Mouse (Mus musculus) G1E-ER4 (cell line): ENCODE results near the gene Sun1. TPM values are rescaled to one million over a fixed set of nuclear protein-coding genes. Genes with fewer than 3 reads are reported as not detected.

Experiments
- GATA1 ChIP-seq: IDR thresholded peaks from one replicate; pipeline ENCODE4 v1.8.0; 2012; ENCODE audit warnings: low read length, inconsistent platforms
- polyA plus RNA-seq: library from polyadenylated mRNA; stranded (reverse); fragments of >175 nt; gene quantifications from 2 replicates; pipeline ENCODE4 v1.2.3, GENCODE M21; 2012

Sun1 gene
- polyA plus RNA-seq, 1 experiment: 14.2 TPM

DNA sequence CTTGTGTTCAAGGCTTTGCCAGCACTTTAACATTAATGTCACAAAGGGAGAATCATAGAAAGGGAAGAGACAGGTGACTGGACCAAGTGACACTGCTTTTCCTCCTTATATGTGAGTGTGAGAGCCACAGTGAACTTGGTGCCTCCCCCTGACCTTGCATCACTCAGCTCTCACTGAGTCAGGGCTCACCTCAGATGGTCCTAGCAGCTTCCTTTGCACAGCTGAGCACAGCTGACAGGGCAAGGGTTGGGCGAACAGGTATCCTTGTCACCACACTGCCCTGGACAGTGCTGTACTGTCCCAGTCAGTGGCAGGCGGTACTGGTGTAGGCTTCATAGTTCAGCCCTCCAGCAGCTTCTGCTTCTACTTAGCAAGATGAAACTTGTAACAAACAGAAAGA, 27.2 kb downstream of the Sun1 start:
- TF ChIP-seq GATA1: no peak

DNA sequence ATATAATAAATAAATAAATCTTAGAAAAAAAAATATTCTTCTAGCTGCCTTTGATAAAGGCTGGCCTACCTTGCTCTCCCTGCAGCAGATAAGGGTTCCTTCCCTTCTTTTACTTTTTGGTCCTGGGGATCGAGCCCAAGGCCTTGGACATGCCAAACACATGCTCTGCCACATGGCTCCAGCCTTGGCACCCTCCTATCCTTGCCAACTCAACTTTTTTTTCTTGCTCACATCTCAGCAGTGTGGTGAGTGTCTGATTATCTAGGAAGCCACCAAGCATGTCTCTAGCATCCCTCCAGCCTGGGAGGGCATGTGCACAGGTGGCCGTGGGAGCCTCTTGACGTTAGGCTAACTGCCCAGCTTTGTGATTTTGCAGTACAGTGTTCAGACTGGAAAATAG, 27.9 kb downstream of the Sun1 start:
- no peak for TF ChIP-seq GATA1

DNA sequence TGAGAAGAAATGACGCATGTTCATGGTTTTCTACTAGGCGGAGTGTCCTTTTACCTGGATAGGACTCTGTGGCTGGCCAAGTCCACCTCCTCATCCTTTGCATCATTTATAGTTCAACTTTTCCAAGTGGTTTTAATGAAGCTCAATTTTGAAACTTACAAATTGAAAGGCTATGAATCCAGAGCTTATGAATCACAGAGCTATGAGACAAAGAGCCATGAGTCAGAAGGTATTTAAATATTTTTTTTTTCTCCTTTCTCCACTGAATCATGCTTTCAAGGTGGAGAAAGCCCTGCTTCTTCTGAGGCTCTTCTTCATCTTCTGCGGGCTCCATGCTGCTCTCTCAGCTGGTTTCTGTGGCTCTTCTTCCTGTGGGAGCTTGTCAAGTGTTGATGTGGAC, 29.3 kb downstream of the Sun1 start:
- TF ChIP-seq GATA1: no peak

DNA sequence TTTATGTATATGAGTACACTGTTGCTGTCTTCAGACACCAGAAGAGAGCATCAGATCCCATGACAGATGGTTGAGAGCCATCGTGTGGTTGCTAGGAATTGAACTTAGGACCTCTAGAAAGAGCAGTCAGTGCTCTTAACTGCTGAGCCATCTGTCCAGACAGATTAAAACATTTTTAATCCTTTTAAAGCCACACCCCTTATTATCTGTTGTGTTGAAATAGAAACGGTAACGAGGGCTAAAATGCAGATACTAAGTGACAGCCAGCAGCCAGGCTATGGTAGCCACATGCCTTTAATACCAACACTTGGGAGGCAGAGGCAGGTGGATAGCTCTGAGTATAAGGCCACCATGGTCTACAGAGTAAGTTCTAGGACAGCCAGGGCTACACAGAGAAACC, 31.6 kb downstream of the Sun1 start:
- no peak for TF ChIP-seq GATA1

DNA sequence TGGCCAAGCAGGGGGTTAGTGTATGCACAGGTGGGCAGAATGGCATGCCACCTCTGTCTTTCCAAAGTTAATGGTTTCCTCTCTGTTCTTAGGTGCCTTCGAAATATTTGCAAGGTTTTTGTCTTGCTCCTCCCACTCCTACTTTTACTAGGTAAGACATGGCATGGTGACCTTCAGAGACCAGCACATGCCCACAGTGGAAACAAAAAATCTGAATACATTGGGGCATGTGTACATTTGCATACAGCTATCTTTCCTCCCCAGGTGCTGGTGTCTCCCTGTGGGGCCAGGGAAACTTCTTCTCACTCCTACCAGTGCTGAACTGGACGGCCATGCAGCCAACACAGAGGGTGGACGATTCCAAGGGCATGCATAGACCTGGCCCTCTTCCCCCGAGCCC, 34.0 kb downstream of the Sun1 start:
- TF ChIP-seq GATA1: no peak

DNA sequence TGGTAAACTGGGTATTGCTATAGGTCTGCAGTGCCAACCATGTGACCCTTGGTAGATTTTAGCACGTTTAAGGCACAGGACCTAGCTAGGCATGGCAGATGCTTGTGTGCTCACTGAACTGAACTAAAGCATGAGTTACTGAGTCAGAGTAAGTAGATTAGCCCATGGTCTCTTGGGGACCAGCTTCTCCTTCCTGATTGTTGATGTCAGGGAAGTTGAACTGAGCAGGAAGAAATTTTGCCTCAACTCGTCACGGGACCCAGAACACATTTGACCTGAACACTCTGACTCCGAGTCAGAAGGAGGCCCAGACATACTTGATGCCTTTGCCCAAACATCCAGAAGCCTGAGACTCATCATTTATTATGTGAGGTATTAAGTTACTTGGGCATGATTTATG, 37.0 kb downstream of the Sun1 start:
- no peak for TF ChIP-seq GATA1

- TF ChIP-seq GATA1: no peak
Observed at GRCm38 (mm10) chr5:139241022-139241761, 40.8 kb downstream of the Sun1 start.

DNA sequence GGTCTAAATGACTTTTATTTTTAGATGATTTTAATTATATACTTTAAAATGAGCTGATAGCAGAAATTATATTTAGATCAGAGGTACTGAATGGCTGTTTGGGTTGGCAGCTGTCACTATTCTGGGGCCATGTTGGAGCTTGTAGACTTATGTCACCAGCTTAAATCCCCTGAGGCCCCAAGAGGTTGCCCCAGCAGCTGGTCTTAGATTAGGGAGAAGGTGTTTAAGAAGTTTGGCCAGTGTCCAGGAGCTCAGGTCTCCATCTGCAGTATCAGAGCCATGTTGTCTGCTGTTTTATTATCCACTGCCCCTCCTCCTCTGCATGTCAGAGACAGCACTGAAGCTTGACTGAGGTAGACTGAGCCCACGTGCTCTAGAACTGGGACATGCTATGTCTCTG, 42.9 kb downstream of the Sun1 start:
- no peak for TF ChIP-seq GATA1

- peak; percentile 68 for TF ChIP-seq GATA1
Observed at GRCm38 (mm10) chr5:139247767-139248166, 47.3 kb downstream of the Sun1 start.

- TF ChIP-seq GATA1: no peak
Observed at GRCm38 (mm10) chr5:139248846-139249245, 48.4 kb downstream of the Sun1 start.

- TF ChIP-seq GATA1: no peak
Observed at GRCm38 (mm10) chr5:139251279-139251678, 50.8 kb downstream of the Sun1 start.

DNA sequence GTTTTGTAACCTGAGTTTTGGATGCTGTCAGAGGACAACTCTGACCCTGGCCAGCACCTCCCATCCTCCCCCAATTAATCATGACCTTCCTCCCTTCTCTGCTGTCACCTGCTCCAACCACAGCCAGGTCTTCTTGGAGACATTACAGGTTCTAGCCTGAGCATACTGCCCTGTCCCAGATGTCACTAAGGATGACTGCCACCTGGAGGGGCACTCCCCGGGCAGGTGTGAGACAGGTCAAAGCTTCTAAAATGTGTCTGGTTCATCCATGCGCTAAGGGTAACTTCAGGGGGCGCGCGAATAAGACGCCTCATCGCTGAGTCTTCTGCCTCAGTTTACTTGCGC, 51.3 kb downstream of the Sun1 start:
- no peak for TF ChIP-seq GATA1

- no peak for TF ChIP-seq GATA1
Observed at GRCm38 (mm10) chr5:139252081-139252909, 51.9 kb downstream of the Sun1 start, which contains the start of gene Get4. Gene Get4 (plus strand): TSS chr5:139252324.

GRCm38 (mm10) chr5:139252910-139253245, 52.4 kb downstream of the Sun1 start:
- no peak for TF ChIP-seq GATA1

GRCm38 (mm10) chr5:139253301-139253741, 52.9 kb downstream of the Sun1 start:
- TF ChIP-seq GATA1: no peak

- no peak for TF ChIP-seq GATA1
Observed at GRCm38 (mm10) chr5:139254938-139255337, 54.5 kb downstream of the Sun1 start.

DNA sequence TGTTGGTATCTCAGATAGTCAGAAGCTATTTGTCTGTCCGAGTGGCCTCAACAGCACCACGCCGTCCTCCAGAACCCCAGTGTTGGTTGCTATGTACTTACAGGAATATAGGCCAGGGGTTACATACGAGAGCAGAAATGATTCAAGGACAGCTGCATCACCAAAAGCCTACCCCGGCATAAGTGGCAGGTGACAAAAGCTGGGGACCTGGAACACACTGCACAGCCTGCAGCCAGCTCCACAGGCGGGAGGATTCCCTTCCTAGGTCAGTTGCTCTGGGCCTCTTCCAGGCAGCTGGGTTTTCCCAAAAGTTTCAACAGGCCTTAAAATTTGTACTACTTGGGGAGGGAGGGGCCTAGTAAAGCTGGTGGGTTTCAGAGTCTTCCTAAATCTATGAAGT, 55.3 kb downstream of the Sun1 start:
- TF ChIP-seq GATA1: no peak

GRCm38 (mm10) chr5:139256211-139256765, 55.9 kb downstream of the Sun1 start:
- no peak for TF ChIP-seq GATA1
